Mouse (Mus musculus) frontal cortex, adult 2 months (tissue): ENCODE results near the gene Coro6. TPM values are rescaled to one million over a fixed set of nuclear protein-coding genes. Genes with fewer than 3 reads are reported as not detected.

Source experiments
- DNase-seq, 2 experiments: peaks; one replicate each; pipeline ENCODE4 v3.0.0; 2022; ENCODE audit warnings: low spot score in 1 of 2; ENCODE audit errors: extremely low spot score in 1 of 2
- polyA plus RNA-seq: library from polyadenylated mRNA; depleted of rRNA; stranded (reverse); fragments of >200 nt; gene quantifications from 2 replicates; pipeline ENCODE4 v1.2.3, GENCODE M21; 2012; rRNA removed

The Coro6 gene
- polyA plus RNA-seq, 1 experiment = 130 TPM

GRCm38 (mm10) chr11:77507426-77507825, 45.2 kb downstream of the Coro6 start:
- no peak for DNase-seq

DNA sequence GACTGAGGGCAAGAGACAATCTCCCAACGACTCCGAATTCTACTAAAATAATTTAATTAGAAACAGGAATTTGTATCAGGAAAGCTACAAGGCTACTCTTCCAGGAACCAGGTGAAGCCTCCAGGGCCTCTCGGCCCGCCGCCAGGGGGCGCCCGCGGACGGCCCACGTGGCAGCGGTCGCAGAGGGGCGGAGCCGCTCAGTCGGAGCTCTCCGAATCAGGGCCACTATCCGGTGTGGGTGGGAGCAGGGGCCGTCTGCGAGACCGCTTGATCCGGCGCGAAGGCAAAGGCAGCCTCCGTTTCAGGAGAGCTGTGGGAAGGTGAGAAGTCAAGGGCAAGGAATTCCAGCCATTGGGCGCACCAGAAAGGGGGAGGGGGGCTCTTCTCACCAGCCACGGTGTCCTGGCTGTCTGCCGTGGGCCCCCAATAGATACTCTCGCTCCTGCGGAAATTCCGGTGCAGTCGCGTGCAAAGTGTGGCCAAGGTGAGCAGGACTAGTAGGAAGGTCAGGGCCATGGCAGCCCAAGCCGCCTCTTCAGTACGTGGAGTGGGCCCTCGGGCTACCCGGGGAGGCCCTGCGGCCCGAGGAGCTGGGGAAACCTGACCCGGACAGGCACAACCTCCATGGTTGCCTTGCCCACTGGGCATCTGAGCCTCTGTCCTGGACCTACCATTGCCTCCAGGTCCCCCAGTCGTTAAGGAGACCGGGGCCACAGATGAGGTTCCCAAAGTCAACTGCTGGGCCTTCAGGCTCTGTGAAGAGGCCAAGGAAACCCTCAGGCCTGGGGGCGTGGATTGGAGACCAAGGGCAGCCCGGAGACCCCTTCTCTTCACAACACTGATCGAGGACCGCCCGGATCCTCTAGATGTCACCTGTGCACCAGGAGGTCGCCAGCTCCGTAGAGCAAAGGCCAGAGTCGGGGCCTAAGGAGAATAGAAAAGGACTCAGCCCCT, 46.1 kb downstream of the Coro6 start:
- DNase-seq = peak in 1 of 2 experiments; percentile 88

GRCm38 (mm10) chr11:77511336-77511735, 49.1 kb downstream of the Coro6 start:
- no peak for DNase-seq

- peak in 1 of 2 experiments; percentile 58 for DNase-seq
Measured at GRCm38 (mm10) chr11:77512891-77513810, 50.9 kb downstream of the Coro6 start.

GRCm38 (mm10) chr11:77513811-77514170, 51.6 kb downstream of the Coro6 start:
- DNase-seq = no peak

DNA sequence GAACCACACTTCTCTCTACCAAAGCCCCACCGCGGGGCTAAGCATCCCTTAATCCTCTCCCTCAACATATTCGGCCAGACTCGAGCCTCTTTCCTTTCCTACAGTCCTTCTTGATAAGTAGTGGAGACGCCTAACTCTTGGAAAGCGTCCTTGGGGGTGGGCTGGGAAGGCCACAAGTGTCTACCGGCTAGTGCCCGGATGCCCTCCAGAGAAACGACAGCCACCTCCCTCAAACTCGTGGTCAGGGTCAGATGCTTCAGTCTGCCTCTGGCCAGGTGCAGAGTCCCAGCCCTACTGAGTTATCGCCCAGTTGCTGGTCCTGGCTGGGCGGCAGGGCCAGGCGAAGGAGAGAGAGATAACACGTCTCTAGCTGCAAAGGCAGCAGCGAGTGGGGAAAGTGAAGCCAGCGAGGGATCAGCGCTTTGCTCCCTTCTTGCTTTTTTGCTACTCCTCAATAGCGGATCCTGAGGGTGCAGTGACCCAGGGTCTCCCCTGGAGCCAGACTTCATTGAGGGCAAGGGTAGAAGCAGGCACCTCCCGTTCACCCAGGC, 52.1 kb downstream of the Coro6 start:
- no peak for DNase-seq

DNA sequence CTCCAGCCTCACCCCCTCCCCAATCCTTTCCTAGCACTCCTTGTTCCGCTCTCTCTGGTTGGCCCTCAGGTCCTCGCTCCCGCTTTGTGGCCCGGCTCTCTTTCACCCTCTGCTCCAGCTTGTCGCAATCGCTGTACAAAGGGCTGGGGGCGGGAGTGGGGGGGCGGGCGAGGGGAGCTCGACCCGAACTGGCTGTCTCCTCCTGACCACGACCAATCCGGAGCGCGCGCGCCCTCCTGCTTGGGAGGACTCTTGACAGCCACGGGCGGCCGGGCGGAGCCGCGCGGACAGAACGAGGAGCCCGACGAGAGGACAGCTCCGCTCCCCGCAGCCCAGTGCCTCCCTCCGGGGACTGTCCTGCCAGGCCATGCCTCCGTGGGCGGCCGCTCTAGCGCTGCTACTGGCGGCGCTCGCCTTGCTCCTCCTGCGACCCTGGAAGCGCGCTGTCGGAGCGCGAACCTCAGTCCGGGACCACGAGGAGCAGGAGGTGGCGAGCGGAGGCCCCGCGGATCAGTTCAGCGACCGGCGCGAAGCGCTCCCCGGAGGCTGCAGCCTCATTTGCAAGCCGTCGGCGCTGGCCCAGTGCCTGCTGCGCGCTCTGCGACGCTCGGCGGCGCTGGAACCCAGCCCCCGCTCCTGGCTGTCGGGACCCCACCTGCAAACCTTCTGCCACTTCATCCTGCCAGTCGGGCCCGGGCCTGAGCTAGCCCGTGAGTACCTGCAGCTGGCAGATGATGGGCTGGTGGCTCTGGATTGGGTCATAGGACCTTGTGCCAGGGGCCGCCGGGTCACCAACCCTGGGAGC, 52.8 kb downstream of the Coro6 start, which contains the start of gene Abhd15:
Gene Abhd15 (plus strand): TSS at position 290 of the 805 bp plus-strand sequence.
- peak in 1 of 2 experiments; percentile 58 for DNase-seq

DNA sequence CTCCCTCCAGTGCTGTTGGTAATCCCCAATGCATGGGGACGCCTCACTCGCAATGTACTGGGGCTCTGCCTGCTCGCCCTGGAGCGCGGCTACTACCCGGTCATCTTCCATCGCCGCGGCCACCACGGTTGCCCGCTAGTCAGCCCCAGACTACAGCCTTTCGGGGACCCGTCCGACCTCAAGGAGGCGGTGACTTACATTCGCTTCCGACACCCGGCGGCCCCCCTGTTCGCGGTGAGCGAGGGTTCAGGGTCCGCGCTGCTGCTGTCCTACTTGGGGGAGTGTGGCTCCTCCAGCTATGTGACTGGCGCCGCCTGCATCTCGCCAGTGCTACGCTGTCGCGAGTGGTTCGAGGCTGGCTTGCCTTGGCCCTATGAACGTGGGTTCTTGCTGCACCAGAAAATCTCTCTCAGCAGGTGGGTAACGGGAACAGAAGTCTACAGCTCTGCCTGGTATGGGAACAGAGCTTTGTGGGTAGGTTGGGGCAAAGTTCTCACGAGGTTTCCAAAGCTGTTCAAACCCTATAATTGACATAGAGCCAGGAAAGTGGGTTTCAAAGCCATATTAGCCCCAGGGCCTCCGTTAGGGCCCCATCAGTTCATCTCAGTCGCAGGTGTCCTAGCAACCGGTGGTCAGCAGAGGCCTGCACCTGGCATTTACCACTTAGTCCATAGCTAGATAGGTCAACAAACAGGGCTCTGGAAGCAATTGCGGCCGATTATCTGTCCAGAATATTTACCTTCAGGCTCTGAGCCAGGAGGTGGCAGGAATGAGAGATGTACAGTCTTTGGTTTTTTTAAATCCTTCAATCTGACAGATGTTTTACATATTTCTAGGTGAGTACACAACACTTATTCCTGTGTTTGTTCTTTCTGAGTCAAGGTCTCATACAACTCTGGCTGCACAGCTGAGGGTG, 53.7 kb downstream of the Coro6 start, which contains the start of gene Trp53i13:
Gene Trp53i13 (minus strand): TSS at position 344 of the 916 bp plus-strand sequence.
- DNase-seq = no peak

- DNase-seq = no peak
Measured at GRCm38 (mm10) chr11:77516553-77517425, 54.6 kb downstream of the Coro6 start.

- no peak for DNase-seq
Measured at GRCm38 (mm10) chr11:77518051-77518798, 56.0 kb downstream of the Coro6 start.

GRCm38 (mm10) chr11:77519043-77519442, 56.8 kb downstream of the Coro6 start, which contains the start of gene Gm10392:
Gene Gm10392, minus strand, starts transcription at chr11:77519198.
- DNase-seq = no peak

Other genes starting within 250 kb of the Coro6 start
- gene Ssh2, start 246.1 kb upstream of the Coro6 start, polyA plus RNA-seq = 14.6 and 15.6 TPM in 2 replicates
- 140 and 156 TPM in 2 replicates for gene Ankrd13b, start 27.3 kb downstream of the Coro6 start, polyA plus RNA-seq
- 196 and 197 TPM in 2 replicates for gene Git1, start 31.2 kb downstream of the Coro6 start, polyA plus RNA-seq
- 0.48 and 0.66 TPM in 2 replicates for gene Abhd15, start 52.7 kb downstream of the Coro6 start, polyA plus RNA-seq
- 7.5 and 8.6 TPM in 2 replicates for gene Trp53i13, start 53.6 kb downstream of the Coro6 start, polyA plus RNA-seq
- not detected in 2 replicates for gene Gm10392, start 56.8 kb downstream of the Coro6 start, polyA plus RNA-seq
- gene Taok1, start 145.4 kb downstream of the Coro6 start, polyA plus RNA-seq = 30.8 and 32.5 TPM in 2 replicates
- 15.6 and 16.6 TPM in 2 replicates for gene Nufip2, start 223.7 kb downstream of the Coro6 start, polyA plus RNA-seq